Mouse (Mus musculus): ENCODE data around the gene Scgb2b12.
"Not testable (repeated sequence)": the region's sequence is repeated elsewhere in the genome, so short reads cannot be mapped to it uniquely, and the experiment has no call there.

The Scgb2b12 gene

DNA sequence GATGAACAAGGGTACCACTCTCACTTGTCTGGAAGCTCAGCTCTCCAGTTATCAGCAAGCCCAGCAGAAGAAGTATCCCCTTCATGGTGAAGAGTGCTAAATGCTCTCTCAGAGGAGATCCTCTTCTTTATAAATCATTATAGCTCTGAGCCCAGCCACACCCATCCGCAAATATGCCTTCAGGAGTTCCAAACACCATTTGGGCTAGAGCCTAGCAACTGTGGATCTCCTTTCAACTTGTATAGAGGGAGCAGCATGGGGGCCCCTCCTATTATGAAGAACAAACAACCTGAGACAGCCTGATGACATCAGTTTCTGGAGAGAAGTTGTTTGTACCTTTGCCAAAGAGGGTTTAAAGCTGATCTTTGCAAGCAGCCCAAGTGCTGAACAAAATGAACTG, at the start of gene Scgb2b12:
TSS of gene Scgb2b12 (minus strand) at position 101 of the 400 bp plus-strand sequence.
- DNase-seq (ENCODE audit: low spot score) = not testable (repeated sequence)

GRCm38 (mm10) chr7:32333882-32334281, 6.8 kb upstream of the Scgb2b12 start, which contains the start of gene Scgb1b12:
Scgb1b12 (plus strand) TSS chr7:32334182.
- DNase-seq (ENCODE audit: low spot score) = not testable (repeated sequence)
